Mouse (Mus musculus): Measurements from ENCODE around the gene Nbea. TPM values are rescaled to one million over a fixed set of nuclear protein-coding genes. Genes with fewer than 3 reads are reported as not detected.

Gene Nbea
- polyA plus RNA-seq, 1 experiment from 2014 or later: 8.9 TPM

- no peak for ATAC-seq (ENCODE audit: insufficient read depth, low FRiP score, low read depth)
- no peak overlapping the region for H3K9ac ChIP-seq
- 83% methylated on average over 3 of the region's 3 CpGs for WGBS
- H3K4me1 ChIP-seq: no peaks in the 10 kb centered on the region
- H3K36me3 ChIP-seq: no peaks in the 10 kb centered on the region
- no peak overlapping the region for H3K4me2 ChIP-seq
- no peak overlapping the region for H3K4me3 ChIP-seq (replicated peaks)
- H3K9me3 ChIP-seq: no peaks in the 10 kb centered on the region
- no peak overlapping the region for H3K27ac ChIP-seq
- no peaks in the 10 kb centered on the region for H3K27me3 ChIP-seq (replicated peaks)
Observed at GRCm38 (mm10) chr3:55713856-55714255, 469.6 kb downstream of the Nbea start.

GRCm38 (mm10) chr3:55710300-55710699 is 473.2 kb downstream of the Nbea start:
- H3K9ac ChIP-seq: no peak overlapping the region
- H3K27me3 ChIP-seq (replicated peaks): no peaks in the 10 kb centered on the region
- no peaks in the 10 kb centered on the region for H3K4me1 ChIP-seq
- H3K4me3 ChIP-seq (replicated peaks): no peak overlapping the region
- H3K4me2 ChIP-seq: no peak overlapping the region
- no peak for ATAC-seq (ENCODE audit: insufficient read depth, low FRiP score, low read depth)
- 80% methylated on average over 4 of the region's 4 CpGs for WGBS
- no peaks in the 10 kb centered on the region for H3K36me3 ChIP-seq
- H3K27ac ChIP-seq: no peak overlapping the region
- H3K9me3 ChIP-seq: no peaks in the 10 kb centered on the region

- H3K9ac ChIP-seq: no peak overlapping the region
- no peak for ATAC-seq (ENCODE audit: insufficient read depth, low FRiP score, low read depth)
- H3K36me3 ChIP-seq: no peaks in the 10 kb centered on the region
- no peaks in the 10 kb centered on the region for H3K27me3 ChIP-seq (replicated peaks)
- H3K27ac ChIP-seq: no peak overlapping the region
- H3K4me1 ChIP-seq: no peaks in the 10 kb centered on the region
- no peak overlapping the region for H3K4me3 ChIP-seq (replicated peaks)
- no peaks in the 10 kb centered on the region for H3K9me3 ChIP-seq
- 77% methylated on average over 6 of the region's 6 CpGs for WGBS
- no peak overlapping the region for H3K4me2 ChIP-seq
Observed at GRCm38 (mm10) chr3:55701632-55702031, 481.9 kb downstream of the Nbea start.

GRCm38 (mm10) chr3:55697174-55697573 is 486.3 kb downstream of the Nbea start:
- WGBS: 89% methylated on average over 2 of the region's 2 CpGs
- Histone ChIP-seq H3K27me3 (replicated peaks) (no peaks in the 10 kb centered on the region), H3K4me2 (no peak overlapping the region), H3K36me3 (no peaks in the 10 kb centered on the region), H3K9ac (no peak overlapping the region), H3K9me3 (no peaks in the 10 kb centered on the region), H3K4me1 (no peaks in the 10 kb centered on the region), H3K27ac (no peak overlapping the region), H3K4me3 (replicated peaks) (no peak overlapping the region)
- no peak for ATAC-seq (ENCODE audit: insufficient read depth, low FRiP score, low read depth)

GRCm38 (mm10) chr3:55693073-55693472 is 490.4 kb downstream of the Nbea start:
- Histone ChIP-seq H3K4me2 (no peak overlapping the region), H3K4me1 (no peaks in the 10 kb centered on the region), H3K27me3 (replicated peaks) (no peaks in the 10 kb centered on the region), H3K9ac (no peak overlapping the region), H3K4me3 (replicated peaks) (no peak overlapping the region), H3K36me3 (no peaks in the 10 kb centered on the region), H3K9me3 (no peaks in the 10 kb centered on the region), H3K27ac (no peak overlapping the region)
- no peak for ATAC-seq (ENCODE audit: insufficient read depth, low FRiP score, low read depth)
- WGBS: 41% methylated on average over 4 of the region's 4 CpGs

- Histone ChIP-seq H3K4me3 (replicated peaks) (no peak overlapping the region), H3K9ac (no peak overlapping the region), H3K27ac (no peak overlapping the region), H3K4me2 (no peak overlapping the region), H3K27me3 (replicated peaks) (no peaks in the 10 kb centered on the region), H3K4me1 (no peaks in the 10 kb centered on the region), H3K36me3 (no peaks in the 10 kb centered on the region), H3K9me3 (no peaks in the 10 kb centered on the region)
- peak; percentile 63; the same call in 1 of the 2 replicates for ATAC-seq (ENCODE audit: insufficient read depth, low FRiP score, low read depth)
- WGBS: 21% methylated on average over 1 of the region's 1 CpGs
Observed at GRCm38 (mm10) chr3:55688098-55688497, 495.4 kb downstream of the Nbea start.

- Histone ChIP-seq H3K4me2 (no peak overlapping the region), H3K27me3 (replicated peaks) (no peaks in the 10 kb centered on the region), H3K4me3 (replicated peaks) (no peak overlapping the region), H3K4me1 (no peaks in the 10 kb centered on the region), H3K9ac (no peak overlapping the region), H3K27ac (no peak overlapping the region), H3K9me3 (no peaks in the 10 kb centered on the region), H3K36me3 (no peaks in the 10 kb centered on the region)
- WGBS: 55% methylated on average over 6 of the region's 6 CpGs
- ATAC-seq (ENCODE audit: insufficient read depth, low FRiP score, low read depth): no peak
Observed at GRCm38 (mm10) chr3:55686993-55687392, 496.5 kb downstream of the Nbea start.

- Histone ChIP-seq H3K4me3 (replicated peaks) (no peak overlapping the region), H3K9ac (no peak overlapping the region), H3K27ac (no peak overlapping the region), H3K4me1 (no peaks in the 10 kb centered on the region), H3K9me3 (no peaks in the 10 kb centered on the region), H3K27me3 (replicated peaks) (no peaks in the 10 kb centered on the region), H3K4me2 (no peak overlapping the region), H3K36me3 (no peaks in the 10 kb centered on the region)
- 57% methylated on average over 6 of the region's 6 CpGs for WGBS
- ATAC-seq (ENCODE audit: insufficient read depth, low FRiP score, low read depth): no peak
Observed at GRCm38 (mm10) chr3:55685627-55686026, 497.9 kb downstream of the Nbea start.

- Histone ChIP-seq H3K4me3 (replicated peaks) (no peak overlapping the region), H3K4me1 (no peaks in the 10 kb centered on the region), H3K27ac (no peak overlapping the region), H3K9ac (no peak overlapping the region), H3K36me3 (no peaks in the 10 kb centered on the region), H3K4me2 (no peak overlapping the region), H3K27me3 (replicated peaks) (no peaks in the 10 kb centered on the region), H3K9me3 (no peaks in the 10 kb centered on the region)
- ATAC-seq (ENCODE audit: insufficient read depth, low FRiP score, low read depth): no peak
- 45% methylated on average over 4 of the region's 4 CpGs for WGBS
Observed at GRCm38 (mm10) chr3:55684892-55685291, 498.6 kb downstream of the Nbea start.

GRCm38 (mm10) chr3:55677691-55678090 is 505.8 kb downstream of the Nbea start:
- H3K27me3 ChIP-seq (replicated peaks): no peaks in the 10 kb centered on the region
- H3K9me3 ChIP-seq: no peaks in the 10 kb centered on the region
- WGBS: 67% methylated on average over 2 of the region's 2 CpGs
- no peak for ATAC-seq (ENCODE audit: insufficient read depth, low FRiP score, low read depth)
- H3K4me3 ChIP-seq (replicated peaks): no peak overlapping the region
- H3K27ac ChIP-seq: no peak overlapping the region
- no peaks in the 10 kb centered on the region for H3K36me3 ChIP-seq
- H3K4me1 ChIP-seq: no peaks in the 10 kb centered on the region
- no peak overlapping the region for H3K4me2 ChIP-seq
- no peak overlapping the region for H3K9ac ChIP-seq

- Histone ChIP-seq H3K4me3 (replicated peaks) (no peak overlapping the region), H3K36me3 (no peaks in the 10 kb centered on the region), H3K9me3 (no peaks in the 10 kb centered on the region), H3K9ac (no peak overlapping the region), H3K4me2 (no peak overlapping the region), H3K27ac (no peak overlapping the region), H3K27me3 (replicated peaks) (no peaks in the 10 kb centered on the region), H3K4me1 (no peaks in the 10 kb centered on the region)
- WGBS: 82% methylated on average over 7 of the region's 7 CpGs
- no peak for ATAC-seq (ENCODE audit: insufficient read depth, low FRiP score, low read depth)
Observed at GRCm38 (mm10) chr3:55674185-55674584, 509.3 kb downstream of the Nbea start.

- H3K36me3 ChIP-seq: no peaks in the 10 kb centered on the region
- no peak overlapping the region for H3K4me3 ChIP-seq (replicated peaks)
- no peak overlapping the region for H3K9ac ChIP-seq
- H3K9me3 ChIP-seq: no peaks in the 10 kb centered on the region
- no peak overlapping the region for H3K4me2 ChIP-seq
- no peaks in the 10 kb centered on the region for H3K27me3 ChIP-seq (replicated peaks)
- WGBS: 81% methylated on average over 6 of the region's 6 CpGs
- no peaks in the 10 kb centered on the region for H3K4me1 ChIP-seq
- H3K27ac ChIP-seq: no peak overlapping the region
- no peak for ATAC-seq (ENCODE audit: insufficient read depth, low FRiP score, low read depth)
Observed at GRCm38 (mm10) chr3:55667048-55667447, 516.5 kb downstream of the Nbea start.

- 65% methylated on average over 5 of the region's 5 CpGs for WGBS
- ATAC-seq (ENCODE audit: insufficient read depth, low FRiP score, low read depth): no peak
- Histone ChIP-seq H3K4me3 (replicated peaks) (no peak overlapping the region), H3K36me3 (no peaks in the 10 kb centered on the region), H3K9ac (no peak overlapping the region), H3K4me2 (no peak overlapping the region), H3K9me3 (no peaks in the 10 kb centered on the region), H3K27ac (no peak overlapping the region), H3K27me3 (replicated peaks) (no peaks in the 10 kb centered on the region), H3K4me1 (no peaks in the 10 kb centered on the region)
Observed at GRCm38 (mm10) chr3:55665928-55666327, 517.6 kb downstream of the Nbea start.

All from stomach, embryonic 15.5 days (tissue).